Comparison of ENCODE assay signal across 14 mouse cellular contexts in genomic region chr8:120037199-120037598, GRCm38 (mm10). TPM values are rescaled to one million over a fixed set of nuclear protein-coding genes. Genes with fewer than 3 reads are reported as not detected.
DNase-seq lines count a peak whose midpoint lies in the region; ATAC-seq and TF ChIP-seq lines count a peak whose summit lies in the region.
"Had no signal": no experiment of that assay in that cellular context is flagged by ENCODE, and none has a peak within 500 bp of the region (broad histone marks: within the 10 kb centered on the region; RNA-seq: fewer than 3 reads in every experiment).

No protein-coding gene starts in this region.

- no peak overlapping the region for H3K4me3 ChIP-seq in midbrain, embryonic 14.5 days (replicated peaks; ENCODE audit: low read depth, low read length)
- H3K4me3 ChIP-seq in midbrain, embryonic 11.5 days (ENCODE audit: low read depth, low read length), result no peak overlapping the region
- H3K4me3 ChIP-seq in heart, postnatal 0 days (ENCODE audit: low read depth, low read length), result no peak overlapping the region
- H3K4me3 ChIP-seq: liver, embryonic 13.5 days; neural tube, embryonic 12.5 days had no signal

- no peak overlapping the region for H3K9ac ChIP-seq in midbrain, embryonic 14.5 days (replicated peaks; ENCODE audit: low read length)
- no peak overlapping the region for H3K9ac ChIP-seq in midbrain, embryonic 11.5 days (ENCODE audit: low read length)
- no peak overlapping the region for H3K9ac ChIP-seq in heart, postnatal 0 days (replicated peaks; ENCODE audit: low read depth, low read length)
- H3K9ac ChIP-seq: liver, embryonic 13.5 days; neural tube, embryonic 12.5 days had no signal

- TF ChIP-seq CTCF in heart, postnatal 0 days (IDR thresholded peaks at IDR 0.05; ENCODE audit: low read depth), result no peak

- no peaks in the 10 kb centered on the region for H3K4me1 ChIP-seq in midbrain, embryonic 14.5 days (ENCODE audit: control insufficient read depth, insufficient read depth, low read length)
- H3K4me1 ChIP-seq in midbrain, embryonic 11.5 days (ENCODE audit: control insufficient read depth, insufficient read depth, low read length), result peaks cover 13% of the 10 kb centered on the region
- H3K4me1 ChIP-seq in heart, postnatal 0 days (ENCODE audit: control insufficient read depth, insufficient read depth), result peaks cover 24% of the 10 kb centered on the region; the same call in 1 of the 2 replicates

- no peak for TF ChIP-seq EP300 in heart, postnatal 0 days (IDR thresholded peaks at IDR 0.05; ENCODE audit: low read depth)

- no peaks in the 10 kb centered on the region for H3K36me3 ChIP-seq in midbrain, embryonic 14.5 days (ENCODE audit: control insufficient read depth, insufficient read depth, low read length)
- no peaks in the 10 kb centered on the region for H3K36me3 ChIP-seq in midbrain, embryonic 11.5 days (ENCODE audit: control insufficient read depth, insufficient read depth, low read length)
- no peaks in the 10 kb centered on the region for H3K36me3 ChIP-seq in heart, postnatal 0 days (replicated peaks; ENCODE audit: control insufficient read depth, insufficient read depth, low read length)
- H3K36me3 ChIP-seq: liver, embryonic 13.5 days; neural tube, embryonic 12.5 days had no signal

- H3K4me2 ChIP-seq in midbrain, embryonic 14.5 days (ENCODE audit: low read length), result no peak overlapping the region
- no peak overlapping the region for H3K4me2 ChIP-seq in midbrain, embryonic 11.5 days
- no peak overlapping the region; the same call in 1 of the 2 replicates for H3K4me2 ChIP-seq in heart, postnatal 0 days (ENCODE audit: low read depth, low read length)
- H3K4me2 ChIP-seq: liver, embryonic 13.5 days; neural tube, embryonic 12.5 days had no signal

- ATAC-seq in midbrain, embryonic 14.5 days (ENCODE audit: low FRiP score, low TSS enrichment), result no peak
- ATAC-seq in midbrain, embryonic 11.5 days (ENCODE audit: low FRiP score), result no peak
- ATAC-seq in heart, postnatal 0 days (ENCODE audit: insufficient read depth, low read depth), result peak; percentile 43; the same call in 1 of the 2 replicates
- ATAC-seq: CD4-positive, CD25-positive, alpha-beta regulatory T cell, adult 4 months; Patski had no signal

- intact Hi-C loops in gastrocnemius, postnatal 36 days (cut with DNase I), result no loop called here

- no peaks in the 10 kb centered on the region for H3K27me3 ChIP-seq in midbrain, embryonic 14.5 days (ENCODE audit: control insufficient read depth, insufficient read depth, low read length)
- no peaks in the 10 kb centered on the region for H3K27me3 ChIP-seq in midbrain, embryonic 11.5 days (ENCODE audit: control insufficient read depth, insufficient read depth, low read length)
- H3K27me3 ChIP-seq in heart, postnatal 0 days (ENCODE audit: control insufficient read depth, insufficient read depth, low read length), result peaks cover 6% of the 10 kb centered on the region; the same call in 1 of the 2 replicates
- H3K27me3 ChIP-seq: neural tube, embryonic 12.5 days; Patski had no signal

- H3K9me3 ChIP-seq in midbrain, embryonic 14.5 days (ENCODE audit: control insufficient read depth, low read length), result no peaks in the 10 kb centered on the region
- no peaks in the 10 kb centered on the region for H3K9me3 ChIP-seq in midbrain, embryonic 11.5 days (ENCODE audit: control insufficient read depth, low read length)
- no peaks in the 10 kb centered on the region for H3K9me3 ChIP-seq in heart, postnatal 0 days (replicated peaks; ENCODE audit: control insufficient read depth, low read length)
- H3K9me3 ChIP-seq: liver, embryonic 13.5 days; neural tube, embryonic 12.5 days had no signal

- WGBS in midbrain, embryonic 14.5 days, result 89% methylated on average over 15 of the region's 15 CpGs
- WGBS in midbrain, embryonic 11.5 days, result 89% methylated on average over 15 of the region's 15 CpGs
- 27% methylated on average over 15 of the region's 15 CpGs for WGBS in heart, postnatal 0 days

- peak; percentile 36 for DNase-seq in gastrocnemius, adult 18-20 months (ENCODE audit: low spot score)
- no peak for DNase-seq in gastrocnemius, postnatal 36 days
- DNase-seq in midbrain, embryonic 14.5 days, result peak; percentile 19
- DNase-seq in midbrain, embryonic 11.5 days (ENCODE audit: low spot score, missing footprints), result no peak
- peak; percentile 59 for DNase-seq in heart, postnatal 0 days (ENCODE audit: low spot score)
- peak; percentile 76 for DNase-seq in skeletal muscle tissue, adult 2 months (ENCODE audit: low read depth, low spot score)
- no peak for DNase-seq in left cerebral cortex, adult 11 months (ENCODE audit: low spot score)
- no peak for DNase-seq in layer of hippocampus, adult 9-11 months
- DNase-seq: liver, embryonic 13.5 days; thymus, postnatal 36 days had no signal

- H3K27ac ChIP-seq in midbrain, embryonic 14.5 days (replicated peaks; ENCODE audit: low read depth, low read length), result no peak overlapping the region
- H3K27ac ChIP-seq in midbrain, embryonic 11.5 days (ENCODE audit: low read depth, low read length), result no peak overlapping the region
- no peak overlapping the region for H3K27ac ChIP-seq in heart, postnatal 0 days (ENCODE audit: low read depth)
- H3K27ac ChIP-seq: liver, embryonic 13.5 days; neural tube, embryonic 12.5 days had no signal

RNA-seq across cellular contexts. Expression of gene Crispld2, which starts 45.0 kb away (rescaled TPM):
- total RNA-seq in gastrocnemius, adult 18-20 months (2021), result 10 to 100 TPM; 11.2 to 13.1 TPM
- total RNA-seq in gastrocnemius, postnatal 36 days (2021), result 10 to 100 TPM in 1 of 2 experiments, 1 to 10 TPM in 1; 8.1 to 12.3 TPM
- 0.66 and 1.1 TPM in 2 replicates for polyA plus RNA-seq in midbrain, embryonic 14.5 days (2014; fragmentation: Nextera tagmentation; extraction: Ambion mirVana)
- 2.3 and 2.9 TPM in 2 replicates for polyA plus RNA-seq in midbrain, embryonic 11.5 days (2014; fragmentation: Nextera tagmentation; extraction: Ambion mirVana)
- total RNA-seq in heart, postnatal 0 days (2014; rRNA removed; ENCODE audit: low replicate concordance), result 5.4 and 15.5 TPM in 2 replicates
- polyA plus RNA-seq in heart, postnatal 0 days (2015; fragmentation: Nextera tagmentation; extraction: Ambion mirVana), result 2.5 and 2.6 TPM in 2 replicates
- total RNA-seq: megakaryocyte-erythroid progenitor cell, adult 5-6 weeks had no signal

Comparison
In these comparisons a context has a peak if more than half of its experiments do, and no peak if none do; other contexts are left out.
1. DNase-seq: peak in gastrocnemius, adult 18-20 months (single experiment), midbrain, embryonic 14.5 days (single experiment), heart, postnatal 0 days (single experiment) and skeletal muscle tissue, adult 2 months (single experiment); none in gastrocnemius, postnatal 36 days (0 of 2), midbrain, embryonic 11.5 days (single experiment), left cerebral cortex, adult 11 months (single experiment) and layer of hippocampus, adult 9-11 months (single experiment).